Mouse (Mus musculus) heart, postnatal 25 days (tissue): ENCODE data around the gene Unc119b. TPM values are rescaled to one million over a fixed set of nuclear protein-coding genes. Genes with fewer than 3 reads are reported as not detected.
A peak's percentile ranks its signal among the peaks of the same experiment; 100 is the strongest.
"Not testable (repeated sequence)": the region's sequence is repeated elsewhere in the genome, so short reads cannot be mapped to it uniquely, and the experiment has no call there.

ENCODE experiments used
- DNase-seq: peaks from one replicate; pipeline ENCODE4 v3.0.0; 2022; ENCODE audit warnings: low spot score
- intact Hi-C: fragments of 180-260 bp; cut with DNase I; formaldehyde crosslinking; loops from one replicate; pipeline ENCODE4 v1.15.1; 2025
- total RNA-seq, 2 experiments: library from RNA; stranded (reverse); gene quantifications; 2 replicates each; pipeline ENCODE4 v1.2.3; 2021

The Unc119b gene
- total RNA-seq, 2 experiments from 2014 or later = 18.9 to 21.9 TPM

- intact Hi-C loops = no loop called here
- no peak for DNase-seq
These were observed 34.3 kb downstream of the Unc119b start for GRCm38 (mm10) chr5:115100473-115100872.

- intact Hi-C loops = no loop called here
- DNase-seq = no peak
These were observed 34.8 kb downstream of the Unc119b start for GRCm38 (mm10) chr5:115099991-115100390.

- DNase-seq = no peak
- intact Hi-C loops = no loop called here
These were observed 35.2 kb downstream of the Unc119b start for GRCm38 (mm10) chr5:115099530-115099929.

GRCm38 (mm10) chr5:115098195-115098594 is 36.6 kb downstream of the Unc119b start, which contains the start of gene Gm10401:
Gene Gm10401 (minus strand): TSS chr5:115098295.
- no peak for DNase-seq
- intact Hi-C loops = no loop called here

GRCm38 (mm10) chr5:115091776-115092175 is 43.0 kb downstream of the Unc119b start:
- no peak for DNase-seq
- intact Hi-C loops = no loop called here

GRCm38 (mm10) chr5:115091015-115091414 is 43.8 kb downstream of the Unc119b start:
- intact Hi-C loops = no loop called here
- DNase-seq = no peak

GRCm38 (mm10) chr5:115089592-115090268 is 45.0 kb downstream of the Unc119b start:
- no peak for DNase-seq
- intact Hi-C loops = no loop called here

- intact Hi-C loops = no loop called here
- no peak for DNase-seq
These were observed 49.1 kb downstream of the Unc119b start for GRCm38 (mm10) chr5:115085675-115086074.

- intact Hi-C loops = no loop called here
- DNase-seq = no peak
These were observed 51.3 kb downstream of the Unc119b start for GRCm38 (mm10) chr5:115083492-115083891.

- DNase-seq = no peak
- intact Hi-C loops = no loop called here
These were observed 53.1 kb downstream of the Unc119b start for GRCm38 (mm10) chr5:115081636-115082035.

GRCm38 (mm10) chr5:115076144-115076901 is 58.5 kb downstream of the Unc119b start:
- intact Hi-C loops = loop anchor here (1.0 kb wide), 1 partner anchor 97 kb away; no protein-coding TSS in a partner anchor
- DNase-seq = peak; percentile 22

GRCm38 (mm10) chr5:115074749-115075148 is 60.0 kb downstream of the Unc119b start:
- intact Hi-C loops = loop anchor here (2.0 kb wide), 1 partner anchor 64 kb away; the partner anchor contains the start of gene Sppl3
- no peak for DNase-seq

- DNase-seq, intact Hi-C loops: not testable (repeated sequence)
These were observed 61.5 kb downstream of the Unc119b start for GRCm38 (mm10) chr5:115073306-115073705.

Other genes with a start within 250 kb of the Unc119b start
- gene Oasl2, start 238.0 kb downstream of the Unc119b start, total RNA-seq = 1 to 10 TPM; 4.0 to 8.1 TPM
- gene Oasl1, start 211.7 kb downstream of the Unc119b start, total RNA-seq = under 1 TPM; 0.78 TPM
- gene 2210016L21Rik, start 192.8 kb downstream of the Unc119b start, total RNA-seq = 10 to 100 TPM; 25.1 to 29.4 TPM
- not detected for gene Hnf1a, start 163.9 kb downstream of the Unc119b start, total RNA-seq
- gene Sppl3, start 123.8 kb downstream of the Unc119b start, total RNA-seq = 10 to 100 TPM; 34.8 to 35.5 TPM
- gene Gm10401, start 36.7 kb downstream of the Unc119b start, total RNA-seq = not detected
- gene Acads, start 15.6 kb downstream of the Unc119b start, total RNA-seq = 100 to 1,000 TPM; 189 to 199 TPM
- gene Mlec, start 23.2 kb upstream of the Unc119b start, total RNA-seq = 10 to 100 TPM; 74.6 to 75.8 TPM
- gene Cabp1, start 59.4 kb upstream of the Unc119b start, total RNA-seq = 1 to 10 TPM; 2.7 to 3.0 TPM
- 10 to 100 TPM; 31.6 to 37.8 TPM for gene Pop5, start 100.9 kb upstream of the Unc119b start, total RNA-seq
- 100 to 1,000 TPM; 389 to 406 TPM for gene Rnf10, start 137.9 kb upstream of the Unc119b start, total RNA-seq
- gene Coq5, start 144.7 kb upstream of the Unc119b start, total RNA-seq = 100 to 1,000 TPM; 159 to 164 TPM
- 100 to 1,000 TPM in 1 of 2 experiments, 10 to 100 TPM in 1; 90.1 to 120 TPM for gene Dynll1, start 166.0 kb upstream of the Unc119b start, total RNA-seq
- gene Srsf9, start 192.2 kb upstream of the Unc119b start, total RNA-seq = 10 to 100 TPM; 18.5 to 20.6 TPM
- gene Gatc, start 206.2 kb upstream of the Unc119b start, total RNA-seq = 10 to 100 TPM; 16.9 to 17.6 TPM
- 10 to 100 TPM; 23.8 to 26.2 TPM for gene Triap1, start 206.2 kb upstream of the Unc119b start, total RNA-seq
- gene Cox6a1, start 214.0 kb upstream of the Unc119b start, total RNA-seq = 100 to 1,000 TPM; 282 to 287 TPM